Mouse (Mus musculus) hematopoietic multipotent progenitor cell, adult 10-12 weeks (in vitro differentiated cells): ENCODE results near the gene Rab27a. TPM values are rescaled to one million over a fixed set of nuclear protein-coding genes. Genes with fewer than 3 reads are reported as not detected.

Experiments
- polyA plus RNA-seq: library from polyadenylated mRNA; stranded (reverse); fragments of >175 nt; gene quantifications from 2 replicates; pipeline ENCODE4 v1.2.3, GENCODE M21; 2012; ENCODE audit warnings: low replicate concordance

The Rab27a gene
- 15.6 and 17.5 TPM in 2 replicates for polyA plus RNA-seq

DNA sequence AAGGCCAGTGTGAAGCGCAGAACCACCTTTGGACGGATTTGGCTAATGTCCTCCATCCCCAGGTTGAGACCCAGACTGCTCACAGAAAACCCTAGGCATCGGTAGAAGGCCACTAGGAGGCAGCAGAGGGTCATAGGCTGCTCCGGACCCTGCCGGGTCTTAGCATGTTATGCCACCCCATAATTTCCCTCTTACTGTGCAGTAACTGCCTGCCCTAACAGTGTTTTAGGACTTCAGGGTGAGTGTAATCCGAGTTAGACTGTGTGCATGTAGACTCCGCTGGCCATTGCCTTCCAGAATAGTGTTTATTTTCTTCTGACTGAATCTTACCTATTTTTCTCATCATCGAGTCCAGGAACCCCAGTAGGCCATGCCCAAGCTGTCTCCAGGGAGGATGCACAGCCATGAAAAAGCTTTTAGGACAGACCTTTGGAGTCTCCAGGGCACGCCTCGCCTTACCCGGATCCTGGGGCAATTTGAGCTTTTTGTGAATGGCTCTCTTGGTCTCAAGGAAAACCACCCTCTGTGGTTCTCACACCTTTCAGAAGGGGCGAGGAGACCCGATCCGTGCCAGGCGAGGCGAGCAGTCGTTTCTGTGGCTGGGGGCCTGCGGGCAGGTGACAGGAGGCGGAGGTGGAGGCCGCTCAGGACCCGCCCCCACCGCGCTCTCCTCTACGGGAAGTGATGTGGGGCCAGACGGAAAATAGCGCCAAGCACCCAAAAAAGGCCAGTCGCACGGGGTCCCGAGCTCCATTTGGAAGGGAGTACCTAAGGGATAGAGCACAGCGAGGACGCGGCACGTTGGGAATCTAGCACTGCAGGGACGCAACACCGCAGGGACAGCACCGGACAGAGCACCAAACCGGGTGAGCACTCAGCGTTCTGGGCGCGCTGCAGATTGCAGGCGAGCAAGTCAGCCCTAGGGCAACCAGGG, at the start of gene Rab27a:
Rab27a (plus strand) TSS at position 709 of the 934 bp plus-strand sequence.

DNA sequence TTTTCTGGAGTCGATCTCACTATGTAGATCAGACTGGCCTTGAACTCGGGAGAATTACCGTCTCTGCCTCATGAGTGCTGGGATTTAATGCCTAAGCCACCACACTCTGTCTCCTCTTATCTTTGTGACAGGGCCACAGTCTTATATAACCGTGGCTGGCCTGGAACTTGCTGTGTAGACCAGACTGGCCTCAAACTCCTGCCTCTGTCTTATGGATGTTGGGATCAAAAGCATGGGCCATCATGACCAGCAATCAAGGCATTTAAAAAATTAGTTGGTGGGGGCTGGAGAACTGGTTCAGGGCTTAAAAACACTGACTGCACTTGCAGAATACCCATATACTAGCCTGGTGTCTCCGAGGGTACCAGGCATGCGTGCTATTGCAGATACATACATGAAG, 4.6 kb upstream of the Rab27a start, which contains the start of gene Pigb:
Pigb (minus strand) TSS at position 299 of the 400 bp plus-strand sequence.

DNA sequence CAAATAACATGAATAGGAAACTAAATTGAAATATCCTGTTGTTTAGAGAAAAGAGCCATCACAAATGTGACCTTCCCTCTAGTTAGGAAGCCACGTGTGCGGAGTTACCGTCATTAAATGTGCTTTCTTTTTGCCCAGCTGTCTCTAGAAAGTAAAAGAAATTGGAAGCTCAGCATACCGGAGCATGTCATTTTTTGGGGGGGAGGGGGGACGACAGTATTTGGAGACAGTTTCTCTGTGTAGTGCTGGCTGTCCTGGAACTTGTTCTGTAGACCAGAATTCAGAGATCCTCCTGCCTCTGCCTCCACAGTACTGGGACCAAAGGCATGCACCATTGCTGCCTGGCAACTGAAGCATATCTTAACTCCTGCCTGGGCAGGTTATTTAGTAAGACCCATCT, 56.9 kb downstream of the Rab27a start, which contains the start of gene Khdc3:
Khdc3 (plus strand) TSS at position 301 of the 400 bp plus-strand sequence.

DNA sequence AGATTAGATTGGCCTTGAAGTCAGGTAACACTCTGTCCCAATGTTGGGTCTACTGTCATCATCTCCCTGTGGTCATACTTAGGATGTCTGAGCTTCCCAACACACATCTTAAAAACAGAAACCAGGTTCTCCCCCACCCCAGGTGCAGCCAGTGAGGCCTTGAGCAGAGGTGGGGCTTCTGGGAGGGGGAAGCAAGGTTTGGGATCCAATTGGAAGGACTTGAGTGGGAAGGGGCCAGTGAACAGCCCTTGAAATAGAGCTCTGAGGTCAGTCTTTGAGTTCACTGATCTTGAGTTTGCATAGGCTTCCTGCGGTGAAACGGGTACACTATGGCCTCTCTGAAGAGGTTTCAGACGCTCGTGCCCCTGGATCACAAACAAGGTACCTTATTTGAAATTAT, 57.5 kb downstream of the Rab27a start, which contains the start of gene Gm20509:
Gm20509 (plus strand) TSS at position 290 of the 400 bp plus-strand sequence.

DNA sequence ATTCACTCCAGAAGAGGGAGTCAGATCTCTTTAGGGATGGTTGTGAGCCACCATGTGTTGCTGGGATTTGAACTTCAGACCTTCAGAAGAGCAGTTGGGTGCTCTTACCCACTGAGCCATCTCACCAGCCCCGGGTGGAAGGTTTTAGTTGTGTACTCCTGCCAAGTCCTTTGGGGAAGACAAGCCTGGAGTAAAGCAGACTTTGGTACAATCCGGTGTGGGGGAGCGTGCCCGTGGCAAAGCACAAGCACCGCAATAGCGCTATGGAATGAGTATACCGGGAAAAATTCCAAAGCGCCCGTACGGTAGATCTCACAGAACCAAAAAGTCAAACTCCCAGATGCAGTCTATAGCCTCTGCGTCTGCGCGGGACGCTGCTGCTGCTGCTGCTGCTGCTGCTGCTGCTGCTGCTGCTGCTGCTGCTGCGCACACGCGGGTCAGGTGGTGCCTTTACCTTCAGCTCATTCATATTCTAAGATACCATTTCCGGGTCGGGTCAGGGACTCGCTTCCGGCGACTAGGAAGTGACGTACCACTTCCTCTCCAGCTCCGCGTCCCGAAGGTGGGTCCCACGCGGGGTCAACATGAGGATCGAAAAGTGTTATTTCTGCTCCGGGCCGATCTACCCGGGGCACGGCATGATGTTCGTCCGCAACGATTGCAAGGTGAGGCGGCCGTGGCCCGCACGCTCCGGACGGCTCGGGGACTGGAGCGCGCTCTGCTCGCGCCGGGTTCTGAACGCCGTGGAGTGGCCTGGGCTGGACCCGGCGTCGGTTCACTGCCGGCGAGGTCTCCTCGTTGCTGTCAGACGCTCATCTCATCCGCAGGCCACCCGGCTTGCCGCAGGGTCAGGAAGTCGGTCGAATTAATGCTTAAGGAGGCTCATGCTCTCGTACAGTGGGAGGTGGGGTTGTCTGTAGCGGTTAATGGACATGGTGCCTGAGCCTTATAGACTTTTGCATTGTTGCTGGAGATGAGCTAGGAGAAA, 68.6 kb downstream of the Rab27a start, which contains the start of gene Rsl24d1:
Rsl24d1 (plus strand) TSS at position 508 of the 988 bp plus-strand sequence.

Other genes with a start within 250 kb of the Rab27a start
- not detected in 2 replicates for gene Prtg, start 238.0 kb upstream of the Rab27a start, polyA plus RNA-seq
- gene Pygo1, start 119.2 kb upstream of the Rab27a start, polyA plus RNA-seq: not detected in 2 replicates
- 0.11 TPM in 1 of 2 replicates, not detected in the other for gene Dyx1c1, start 86.1 kb upstream of the Rab27a start, polyA plus RNA-seq
- gene Gm44503, start 86.0 kb upstream of the Rab27a start, polyA plus RNA-seq: 0.03 TPM in 1 of 2 replicates, not detected in the other
- 0.09 and 1.1 TPM in 2 replicates for gene Ccpg1os, start 59.5 kb upstream of the Rab27a start, polyA plus RNA-seq
- gene Ccpg1, start 59.4 kb upstream of the Rab27a start, polyA plus RNA-seq: 8.2 and 20.1 TPM in 2 replicates
- gene Pigb, start 4.5 kb upstream of the Rab27a start, polyA plus RNA-seq: 2.3 and 2.8 TPM in 2 replicates
- gene Khdc3, start 57.0 kb downstream of the Rab27a start, polyA plus RNA-seq: 0.46 and 1.8 TPM in 2 replicates
- not detected in 2 replicates for gene Gm20509, start 57.6 kb downstream of the Rab27a start, polyA plus RNA-seq
- 3.3 and 21.2 TPM in 2 replicates for gene Rsl24d1, start 68.6 kb downstream of the Rab27a start, polyA plus RNA-seq